Mouse (Mus musculus): ENCODE data around the gene Trim16. TPM values are rescaled to one million over a fixed set of nuclear protein-coding genes. Genes with fewer than 3 reads are reported as not detected.
A peak's percentile ranks its signal among the peaks of the same experiment; 100 is the strongest.

The Trim16 gene
- polyA plus RNA-seq, 1 experiment = 0.47 TPM

DNA sequence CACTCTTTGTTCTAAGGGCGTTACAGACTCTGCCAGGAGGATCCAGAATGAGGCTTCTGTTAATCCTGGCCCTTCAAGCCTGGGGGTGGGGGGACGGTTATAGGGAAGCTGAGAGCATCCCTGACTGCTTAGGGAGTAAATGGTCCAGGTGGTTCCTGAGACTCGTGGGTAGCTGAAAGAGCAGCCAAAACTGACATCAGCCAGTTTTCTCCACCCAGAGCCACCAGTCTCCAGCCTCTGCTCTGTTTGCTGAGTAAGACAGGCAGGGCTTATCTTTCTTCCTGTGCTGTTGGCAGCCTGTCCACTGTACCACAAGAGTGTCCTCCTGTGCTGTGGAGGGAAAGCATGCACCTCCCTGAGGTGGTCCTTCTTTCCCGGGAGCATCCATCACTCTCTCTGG is 5.4 kb upstream of the Trim16 start:
- Histone ChIP-seq H3K36me3 (replicated peaks; ENCODE audit: low read length) (no peaks in the 10 kb centered on the region), H3K27me3 (replicated peaks) (peaks cover 21% of the 10 kb centered on the region), H3K4me1 (peaks cover 48% of the 10 kb centered on the region), H3K9me3 (no peaks in the 10 kb centered on the region), H3K4me3 (replicated peaks) (peak overlapping the region; percentile 38)
- TF ChIP-seq GATA1 (IDR thresholded peaks at IDR 0.05; ENCODE audit: borderline replicate concordance, low read length) = no peak
- TF ChIP-seq FLI1 (IDR thresholded peaks at IDR 0.05; ENCODE audit: low read length) = no peak

DNA sequence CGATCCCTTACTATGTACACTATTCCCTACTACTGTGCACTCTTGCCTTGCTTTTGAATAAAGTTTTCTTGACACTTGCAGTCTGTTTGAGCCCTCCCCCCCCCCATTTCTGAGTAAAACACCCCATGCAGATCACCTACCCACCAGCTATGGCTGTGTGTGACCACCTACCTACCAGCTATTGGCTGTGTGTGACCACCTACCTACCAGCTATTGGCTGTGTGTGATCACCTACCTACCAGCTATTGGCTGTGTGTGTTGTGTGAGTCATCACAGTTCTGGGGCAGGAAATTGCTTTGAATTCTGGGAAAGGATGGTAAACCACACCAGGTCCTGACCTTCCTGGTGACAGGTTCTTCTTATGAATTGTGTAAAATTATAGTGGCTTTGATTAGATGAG is 4.6 kb upstream of the Trim16 start:
- Histone ChIP-seq H3K4me3 (replicated peaks) (no peak overlapping the region), H3K27me3 (replicated peaks) (peaks cover 25% of the 10 kb centered on the region), H3K4me1 (peaks cover 56% of the 10 kb centered on the region), H3K36me3 (replicated peaks; ENCODE audit: low read length) (no peaks in the 10 kb centered on the region), H3K9me3 (no peaks in the 10 kb centered on the region)
- TF ChIP-seq GATA1 (IDR thresholded peaks at IDR 0.05; ENCODE audit: borderline replicate concordance, low read length) (no peak), FLI1 (IDR thresholded peaks at IDR 0.05; ENCODE audit: low read length) (no peak)

DNA sequence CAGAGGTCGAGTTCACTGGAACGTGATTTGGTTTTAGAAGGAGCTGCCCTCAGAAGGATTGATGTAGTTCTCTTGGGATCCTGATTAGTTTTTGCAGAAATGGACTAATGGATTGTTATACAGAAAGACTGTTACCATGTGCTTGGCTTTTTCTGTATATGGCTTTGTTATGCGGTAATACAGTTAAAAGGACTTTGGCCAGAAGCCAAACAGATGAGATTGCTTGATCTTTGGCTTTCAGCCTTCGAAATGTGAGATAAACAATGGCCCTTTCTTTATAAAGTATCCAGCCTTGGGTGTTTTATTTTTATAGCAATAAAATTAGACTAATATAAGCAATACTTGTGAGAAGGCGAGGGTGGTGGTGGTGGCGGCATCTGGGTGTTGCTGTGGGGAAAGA is 3.4 kb upstream of the Trim16 start:
- H3K36me3 ChIP-seq (replicated peaks; ENCODE audit: low read length) = no peaks in the 10 kb centered on the region
- H3K9me3 ChIP-seq = no peaks in the 10 kb centered on the region
- TF ChIP-seq FLI1 (IDR thresholded peaks at IDR 0.05; ENCODE audit: low read length) = no peak
- TF ChIP-seq GATA1 (IDR thresholded peaks at IDR 0.05; ENCODE audit: borderline replicate concordance, low read length) = no peak
- H3K27me3 ChIP-seq (replicated peaks) = peaks cover 30% of the 10 kb centered on the region
- H3K4me1 ChIP-seq = peaks cover 66% of the 10 kb centered on the region
- no peak overlapping the region for H3K4me3 ChIP-seq (replicated peaks)

DNA sequence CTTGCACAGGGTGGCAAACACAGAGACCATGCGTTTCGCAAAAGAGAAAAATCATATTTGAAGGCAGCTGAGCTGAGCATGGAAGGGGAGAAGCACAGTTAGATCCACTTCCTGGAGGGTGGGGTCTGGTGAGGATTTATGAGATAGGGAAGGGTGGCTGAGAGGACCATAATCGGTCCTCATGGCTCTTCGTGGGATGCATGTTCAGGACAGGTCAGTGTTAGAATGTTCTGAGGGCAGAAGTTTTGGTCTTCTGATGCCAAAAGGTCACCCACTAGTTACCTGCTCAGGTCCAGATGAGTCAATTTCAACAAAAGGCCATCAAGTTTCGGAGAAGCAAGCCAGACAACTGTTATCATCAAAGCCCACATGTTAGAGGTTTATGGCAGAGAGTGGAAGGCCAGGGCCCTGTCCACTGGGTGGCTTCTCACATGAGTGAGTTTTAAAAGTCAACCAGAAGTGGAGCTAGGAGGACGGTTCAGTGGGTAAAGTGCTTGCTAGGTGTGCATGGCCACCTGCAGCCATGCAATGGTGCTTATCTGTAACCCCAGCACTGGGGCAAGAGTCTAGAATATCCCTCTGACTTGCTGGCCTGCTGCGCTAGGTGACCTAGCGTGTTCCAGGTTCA is 858 bp upstream of the Trim16 start:
- no peak for TF ChIP-seq FLI1 (IDR thresholded peaks at IDR 0.05; ENCODE audit: low read length)
- no peak for TF ChIP-seq GATA1 (IDR thresholded peaks at IDR 0.05; ENCODE audit: borderline replicate concordance, low read length)
- Histone ChIP-seq H3K36me3 (replicated peaks; ENCODE audit: low read length) (no peaks in the 10 kb centered on the region), H3K9me3 (no peaks in the 10 kb centered on the region), H3K4me1 (peaks cover 64% of the 10 kb centered on the region), H3K4me3 (replicated peaks) (peak overlapping the region; percentile 14), H3K27me3 (replicated peaks) (peaks cover 30% of the 10 kb centered on the region)

DNA sequence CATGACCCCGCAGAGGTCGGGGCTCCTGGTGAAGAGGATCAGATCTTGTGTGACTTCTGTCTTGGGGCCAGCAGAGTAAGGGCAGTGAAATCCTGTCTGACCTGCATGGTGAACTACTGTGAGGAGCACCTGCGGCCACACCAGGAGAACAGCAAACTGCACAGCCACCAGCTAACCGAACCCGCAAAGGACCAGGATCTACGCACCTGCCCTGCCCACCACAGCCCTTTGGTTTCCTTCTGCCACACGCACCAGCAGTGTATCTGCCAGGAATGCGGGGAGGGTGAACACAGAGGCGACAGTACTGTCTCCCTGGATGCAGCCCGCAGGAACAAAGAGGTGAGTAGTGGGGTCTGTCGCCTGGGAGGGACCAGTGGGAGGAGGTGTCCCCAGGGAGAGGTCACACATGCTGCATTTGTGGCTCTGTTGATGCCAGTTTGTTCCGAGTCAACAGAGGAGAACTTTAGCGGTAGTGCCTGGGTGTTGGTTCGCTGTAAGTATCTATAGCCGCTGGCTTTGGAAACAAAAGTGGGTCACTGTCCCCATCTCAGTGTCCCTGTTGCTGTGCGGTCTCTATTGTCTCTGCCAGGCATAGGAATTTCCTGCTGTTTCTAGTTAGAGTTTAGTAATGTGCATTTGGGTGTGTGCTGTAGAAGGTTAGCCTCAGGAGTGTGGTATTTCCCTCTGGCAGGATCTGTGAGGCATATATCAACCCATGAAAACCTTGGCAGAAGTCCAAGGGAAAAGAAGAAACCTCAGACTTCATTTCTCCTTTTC is 818 bp downstream of the Trim16 start:
- Histone ChIP-seq H3K9me3 (no peaks in the 10 kb centered on the region), H3K27me3 (replicated peaks) (peaks cover 37% of the 10 kb centered on the region), H3K4me1 (peaks cover 50% of the 10 kb centered on the region), H3K36me3 (replicated peaks; ENCODE audit: low read length) (no peaks in the 10 kb centered on the region), H3K4me3 (replicated peaks) (peak overlapping the region; percentile 91)
- no peak for TF ChIP-seq FLI1 (IDR thresholded peaks at IDR 0.05; ENCODE audit: low read length)

DNA sequence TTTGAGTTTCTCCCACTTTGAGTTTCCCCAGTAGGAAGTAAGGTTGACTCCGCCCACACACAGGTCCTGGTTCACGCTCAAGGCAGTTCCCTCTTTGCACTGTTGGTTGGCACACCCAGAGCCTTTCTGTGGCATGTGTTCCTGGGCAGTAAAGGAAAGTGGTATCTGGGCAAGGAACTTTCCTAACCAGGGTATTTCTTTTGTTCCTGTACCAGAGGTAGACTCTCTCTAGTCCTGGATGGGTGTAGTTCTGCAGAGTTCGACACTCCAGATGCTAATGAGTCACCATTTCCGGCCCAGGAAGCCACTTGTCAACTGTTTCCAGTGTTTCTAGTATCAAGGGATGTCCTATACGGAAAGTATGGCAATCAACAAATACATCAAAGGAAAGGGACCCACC is 1.9 kb downstream of the Trim16 start:
- Histone ChIP-seq H3K36me3 (replicated peaks; ENCODE audit: low read length) (no peaks in the 10 kb centered on the region), H3K4me3 (replicated peaks) (peak overlapping the region; percentile 79), H3K4me1 (peaks cover 50% of the 10 kb centered on the region), H3K27me3 (replicated peaks) (peaks cover 38% of the 10 kb centered on the region), H3K9me3 (no peaks in the 10 kb centered on the region)
- TF ChIP-seq GATA1 (IDR thresholded peaks at IDR 0.05; ENCODE audit: borderline replicate concordance, low read length) (no peak), FLI1 (IDR thresholded peaks at IDR 0.05; ENCODE audit: low read length) (no peak)

DNA sequence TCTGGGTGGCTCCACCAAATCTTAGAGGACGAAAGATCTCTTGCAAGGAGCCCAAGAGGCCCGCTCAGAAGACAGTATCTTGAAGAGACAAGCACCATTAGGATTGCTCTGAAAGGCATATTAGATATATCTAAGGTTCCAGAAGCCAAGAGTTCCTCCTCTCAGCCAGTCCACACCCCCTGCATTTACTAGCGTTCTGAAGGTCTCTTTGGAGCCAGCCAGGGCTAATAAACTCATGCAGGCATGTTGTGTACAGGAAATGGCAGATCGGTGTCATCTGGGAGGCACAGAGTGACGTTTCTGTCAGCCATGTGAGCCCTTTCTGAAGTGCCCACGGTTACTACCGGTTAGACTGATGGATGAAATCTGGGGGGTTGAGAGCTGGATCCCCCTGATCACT is 4.2 kb downstream of the Trim16 start:
- no peak for TF ChIP-seq GATA1 (IDR thresholded peaks at IDR 0.05; ENCODE audit: borderline replicate concordance, low read length)
- TF ChIP-seq FLI1 (IDR thresholded peaks at IDR 0.05; ENCODE audit: low read length) = no peak
- H3K4me3 ChIP-seq (replicated peaks) = no peak overlapping the region

DNA sequence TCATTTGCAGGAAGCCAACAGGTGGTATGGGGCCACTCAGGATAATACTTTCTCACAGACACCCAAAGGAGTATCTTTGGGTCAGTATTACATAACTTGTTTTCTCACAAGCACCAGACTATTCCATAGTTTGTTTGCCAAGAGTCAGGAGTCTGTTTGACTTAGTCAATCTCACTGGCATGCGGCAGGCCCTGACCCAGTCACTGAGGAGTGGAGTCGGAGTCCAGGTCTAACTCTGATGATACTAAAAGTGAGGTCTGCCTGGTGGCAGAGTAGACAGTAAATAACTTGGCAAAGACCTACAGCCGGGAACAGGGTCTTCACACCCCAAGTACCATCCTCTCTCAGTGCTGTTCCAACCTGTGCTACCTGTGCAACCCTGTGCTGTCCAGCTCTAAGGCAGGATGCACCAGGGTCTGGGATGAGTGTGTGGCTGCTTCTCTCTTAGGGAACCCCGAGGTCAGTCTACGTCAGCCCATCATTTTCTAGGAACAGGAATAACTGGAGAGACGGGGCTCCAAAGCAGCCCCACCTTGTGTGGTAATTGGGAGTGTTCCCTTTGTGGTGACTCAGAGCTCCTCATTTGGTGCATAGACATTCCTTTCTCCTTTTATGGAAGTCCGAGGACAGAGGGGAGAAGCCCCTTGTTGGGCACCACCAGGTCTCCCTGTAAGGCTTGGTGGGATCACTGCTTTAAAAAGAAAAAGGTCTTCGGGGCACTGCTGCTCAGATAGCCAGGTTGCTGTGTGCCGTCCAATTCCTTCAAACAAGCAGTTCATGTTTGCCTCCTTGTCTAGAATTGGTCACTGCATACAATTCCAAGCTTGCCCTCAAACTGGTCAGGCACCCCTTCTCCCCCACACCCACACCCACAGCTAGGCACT is 5.4 kb downstream of the Trim16 start:
- Histone ChIP-seq H3K27me3 (replicated peaks) (peaks cover 13% of the 10 kb centered on the region), H3K9me3 (no peaks in the 10 kb centered on the region), H3K36me3 (replicated peaks; ENCODE audit: low read length) (no peaks in the 10 kb centered on the region), H3K4me1 (peaks cover 28% of the 10 kb centered on the region), H3K4me3 (replicated peaks) (no peak overlapping the region)
- TF ChIP-seq FLI1 (IDR thresholded peaks at IDR 0.05; ENCODE audit: low read length) (no peak), GATA1 (IDR thresholded peaks at IDR 0.05; ENCODE audit: borderline replicate concordance, low read length) (no peak)

More for the DNA sequence above, 4.2 kb downstream of the Trim16 start:
- Histone ChIP-seq H3K36me3 (replicated peaks; ENCODE audit: low read length) (no peaks in the 10 kb centered on the region), H3K27me3 (replicated peaks) (peaks cover 20% of the 10 kb centered on the region), H3K4me1 (peaks cover 40% of the 10 kb centered on the region), H3K9me3 (no peaks in the 10 kb centered on the region)

DNA sequence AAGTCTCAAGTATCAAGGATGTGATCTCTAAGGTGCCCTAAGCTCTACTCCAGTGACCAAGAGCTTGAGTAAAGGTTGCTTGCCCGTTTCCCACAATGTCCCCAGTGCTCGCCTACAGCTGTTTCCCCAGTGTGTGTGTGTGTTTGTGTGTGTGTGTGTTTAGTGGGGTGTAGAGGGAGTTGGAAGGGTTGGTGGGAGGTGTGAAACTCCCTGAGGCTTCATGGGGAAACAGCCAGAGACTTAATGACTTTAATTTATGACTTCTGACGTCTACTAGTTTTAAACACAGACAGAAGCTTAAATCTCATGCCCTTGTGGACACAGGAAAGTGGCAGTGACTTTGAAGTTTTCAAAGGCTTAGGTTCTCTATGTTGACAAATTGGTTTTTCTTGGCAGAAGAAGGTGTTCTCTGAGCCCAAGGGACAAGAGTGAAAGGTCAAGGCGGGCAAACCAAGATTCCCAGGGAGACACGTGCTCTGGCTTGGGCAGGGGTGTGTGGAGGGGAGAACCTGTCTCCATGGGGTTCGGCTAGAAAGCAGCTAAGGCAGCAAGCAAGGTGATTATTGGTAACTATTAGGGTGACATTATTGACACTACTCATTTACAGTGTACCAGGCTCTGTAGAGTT is 6.2 kb downstream of the Trim16 start:
- Histone ChIP-seq H3K27me3 (replicated peaks) (peaks cover 9% of the 10 kb centered on the region), H3K4me3 (replicated peaks) (no peak overlapping the region), H3K9me3 (no peaks in the 10 kb centered on the region), H3K4me1 (peaks cover 21% of the 10 kb centered on the region), H3K36me3 (replicated peaks; ENCODE audit: low read length) (no peaks in the 10 kb centered on the region)
- no peak for TF ChIP-seq FLI1 (IDR thresholded peaks at IDR 0.05; ENCODE audit: low read length)
- no peak for TF ChIP-seq GATA1 (IDR thresholded peaks at IDR 0.05; ENCODE audit: borderline replicate concordance, low read length)
